Mouse (Mus musculus): ENCODE measurements around the gene Surf1.

DNA sequence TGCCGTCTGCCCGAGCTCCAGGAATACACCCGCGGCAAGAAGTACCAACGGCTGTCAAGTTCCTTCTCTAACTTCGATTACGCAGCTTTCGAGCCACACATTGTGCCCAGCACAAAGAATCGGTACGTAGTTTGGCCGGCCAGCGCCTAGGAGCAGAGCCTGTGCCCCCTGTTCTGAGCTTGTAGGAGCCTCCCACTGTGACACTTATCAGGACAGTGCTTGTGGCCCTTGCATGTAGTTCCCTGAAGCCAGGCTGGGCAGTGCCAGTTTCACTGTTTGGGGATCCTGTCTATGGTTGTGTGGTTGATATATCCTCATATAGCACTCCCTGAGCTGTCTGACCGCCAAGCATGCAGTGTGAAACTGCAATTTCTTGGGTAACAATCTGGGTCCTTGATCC, 408 bp upstream of the Surf1 start:
- TF ChIP-seq POLR2A (IDR thresholded peaks at IDR 0.05; ENCODE audit: borderline replicate concordance, insufficient read depth, low read length) (no peak), CTCF (IDR thresholded peaks at IDR 0.05; ENCODE audit: borderline replicate concordance, insufficient read depth, low read depth, low read length) (no peak)
